Mouse (Mus musculus) heart, embryonic 12.5 days (tissue): ENCODE results near the gene Crip3. TPM values are rescaled to one million over a fixed set of nuclear protein-coding genes. Genes with fewer than 3 reads are reported as not detected.

Experiments
- ATAC-seq: fragments of 200-750 bp; cut with Nextera tagmentation; 2 replicates; pipeline ENCODE4 v1.8.0; 2017; ENCODE audit warnings: moderate TSS enrichment, moderate library complexity; ENCODE audit not compliant: insufficient number of reproducible peaks, low FRiP score
- H3K27ac ChIP-seq: fragments of 300-500 bp; sonication (generic); 2 replicates; pipeline ENCODE4 v1.5.1; 2016; ENCODE audit warnings: mild to moderate bottlenecking, moderate library complexity; ENCODE audit not compliant: poor library complexity, severe bottlenecking
- H3K27me3 ChIP-seq: fragments of 300-500 bp; sonication (generic); replicated peaks from 2 replicates; pipeline ENCODE4 v1.6.1; 2016; ENCODE audit warnings: mild to moderate bottlenecking, moderate library complexity
- H3K36me3 ChIP-seq: fragments of 300-500 bp; sonication (generic); 2 replicates; pipeline ENCODE4 v1.6.1; 2016; ENCODE audit warnings: mild to moderate bottlenecking, moderate library complexity
- H3K4me1 ChIP-seq: fragments of 300-500 bp; sonication (generic); replicated peaks from 2 replicates; pipeline ENCODE4 v1.6.1; 2016; ENCODE audit warnings: mild to moderate bottlenecking
- H3K4me2 ChIP-seq: fragments of 300-500 bp; sonication (generic); 2 replicates; pipeline ENCODE4 v1.6.1; 2016; ENCODE audit warnings: mild to moderate bottlenecking, moderate library complexity
- H3K4me3 ChIP-seq: fragments of 300-500 bp; sonication (generic); 2 replicates; pipeline ENCODE4 v1.5.1; 2016; ENCODE audit warnings: mild to moderate bottlenecking
- H3K9ac ChIP-seq: fragments of 300-500 bp; sonication (generic); 2 replicates; pipeline ENCODE4 v1.6.1; 2016; ENCODE audit warnings: mild to moderate bottlenecking, moderate library complexity
- H3K9me3 ChIP-seq: fragments of 300-500 bp; sonication (generic); replicated peaks from 2 replicates; pipeline ENCODE4 v1.6.1; 2016; ENCODE audit warnings: mild to moderate bottlenecking, moderate library complexity
- WGBS: fragments of 180-500 bp; shearing (Covaris S2); methylation state at CpG from one replicate; pipeline ENCODE4 v1.1.7; 2016; 5-methylcytosine and 5-hydroxymethylcytosine counted together
- polyA plus RNA-seq: library from polyadenylated mRNA; unstranded; fragments of >200 nt; fragmentation: Nextera tagmentation; extraction: Ambion mirVana; gene quantifications from 2 replicates; pipeline ENCODE4 v1.2.1, GENCODE M21; 2016

Crip3 gene
- polyA plus RNA-seq, 1 experiment from 2014 or later = 1.0 TPM

GRCm38 (mm10) chr17:46457791-46458190, 29.1 kb downstream of the Crip3 start:
- no peaks in the 10 kb centered on the region for H3K9me3 ChIP-seq

GRCm38 (mm10) chr17:46458439-46458838, 29.7 kb downstream of the Crip3 start:
- Histone ChIP-seq H3K4me3 (no peak overlapping the region), H3K9me3 (no peaks in the 10 kb centered on the region), H3K9ac (no peak overlapping the region), H3K27me3 (peaks cover 78% of the 10 kb centered on the region), H3K36me3 (no peaks in the 10 kb centered on the region), H3K4me1 (peaks cover 69% of the 10 kb centered on the region), H3K4me2 (peak overlapping the region; percentile 4; the same call in 1 of the 2 replicates), H3K27ac (peak overlapping the region; percentile 79)
- WGBS = 25% methylated on average over 3 of the region's 3 CpGs
- no peak; the same call in 1 of the 2 replicates for ATAC-seq

More at GRCm38 (mm10) chr17:46457791-46458190, 29.1 kb downstream of the Crip3 start:
- H3K27me3 ChIP-seq = peaks cover 84% of the 10 kb centered on the region
- H3K36me3 ChIP-seq = no peaks in the 10 kb centered on the region
- H3K4me3 ChIP-seq = no peak overlapping the region
- 9% methylated on average over 10 of the region's 10 CpGs for WGBS
- H3K9ac ChIP-seq = no peak overlapping the region
- H3K27ac ChIP-seq = peak overlapping the region; percentile 79
- peak overlapping the region; percentile 4; the same call in 1 of the 2 replicates for H3K4me2 ChIP-seq
- peaks cover 73% of the 10 kb centered on the region for H3K4me1 ChIP-seq
- no peak for ATAC-seq

- Histone ChIP-seq H3K4me1 (peaks cover 47% of the 10 kb centered on the region), H3K9ac (peak overlapping the region; percentile 71), H3K27ac (no peak overlapping the region), H3K27me3 (peaks cover 73% of the 10 kb centered on the region), H3K4me2 (peak overlapping the region; percentile 86), H3K4me3 (peak overlapping the region; percentile 51), H3K36me3 (no peaks in the 10 kb centered on the region), H3K9me3 (no peaks in the 10 kb centered on the region)
- ATAC-seq = no peak
- WGBS = under 1% methylated on average over 32 of the region's 32 CpGs
These were observed 31.9 kb downstream of the Crip3 start for GRCm38 (mm10) chr17:46460673-46461072.

GRCm38 (mm10) chr17:46461347-46461746, 32.6 kb downstream of the Crip3 start:
- 8% methylated on average over 8 of the region's 8 CpGs for WGBS
- ATAC-seq = no peak
- peak overlapping the region; percentile 86 for H3K4me2 ChIP-seq
- peaks cover 44% of the 10 kb centered on the region for H3K4me1 ChIP-seq
- H3K9ac ChIP-seq = peak overlapping the region; percentile 71
- H3K9me3 ChIP-seq = no peaks in the 10 kb centered on the region
- H3K27me3 ChIP-seq = peaks cover 73% of the 10 kb centered on the region
- H3K27ac ChIP-seq = no peak overlapping the region
- peak overlapping the region; percentile 51 for H3K4me3 ChIP-seq
- no peaks in the 10 kb centered on the region for H3K36me3 ChIP-seq

GRCm38 (mm10) chr17:46462226-46462625, 33.5 kb downstream of the Crip3 start:
- Histone ChIP-seq H3K27me3 (peaks cover 75% of the 10 kb centered on the region), H3K9me3 (no peaks in the 10 kb centered on the region), H3K36me3 (no peaks in the 10 kb centered on the region), H3K4me2 (no peak overlapping the region), H3K4me3 (no peak overlapping the region), H3K27ac (no peak overlapping the region), H3K4me1 (peaks cover 44% of the 10 kb centered on the region), H3K9ac (no peak overlapping the region)
- 39% methylated on average over 5 of the region's 5 CpGs for WGBS
- ATAC-seq = no peak

- no peak overlapping the region for H3K27ac ChIP-seq
- H3K9ac ChIP-seq = no peak overlapping the region
- H3K9me3 ChIP-seq = no peaks in the 10 kb centered on the region
- H3K4me1 ChIP-seq = no peaks in the 10 kb centered on the region
- H3K36me3 ChIP-seq = no peaks in the 10 kb centered on the region
- no peak overlapping the region for H3K4me3 ChIP-seq
- H3K27me3 ChIP-seq = peaks cover 32% of the 10 kb centered on the region; the same call in 1 of the 2 replicates
- ATAC-seq = no peak
- H3K4me2 ChIP-seq = no peak overlapping the region
- 74% methylated on average over 9 of the region's 9 CpGs for WGBS
These were observed 39.1 kb downstream of the Crip3 start for GRCm38 (mm10) chr17:46467830-46468229.

- no peak overlapping the region for H3K27ac ChIP-seq
- no peak overlapping the region for H3K9ac ChIP-seq
- H3K27me3 ChIP-seq = peaks cover 45% of the 10 kb centered on the region
- no peaks in the 10 kb centered on the region; the same call in 1 of the 2 replicates for H3K4me1 ChIP-seq
- H3K36me3 ChIP-seq = no peaks in the 10 kb centered on the region
- WGBS = 66% methylated on average over 8 of the region's 8 CpGs
- no peak for ATAC-seq
- H3K4me3 ChIP-seq = no peak overlapping the region
- no peaks in the 10 kb centered on the region for H3K9me3 ChIP-seq
- no peak overlapping the region for H3K4me2 ChIP-seq
These were observed 47.9 kb downstream of the Crip3 start for GRCm38 (mm10) chr17:46476601-46477000.

- Histone ChIP-seq H3K36me3 (no peaks in the 10 kb centered on the region), H3K4me3 (no peak overlapping the region), H3K9ac (no peak overlapping the region), H3K27me3 (peaks cover 51% of the 10 kb centered on the region), H3K4me1 (no peaks in the 10 kb centered on the region; the same call in 1 of the 2 replicates), H3K4me2 (no peak overlapping the region), H3K27ac (no peak overlapping the region), H3K9me3 (no peaks in the 10 kb centered on the region)
- no peak for ATAC-seq
- WGBS = 84% methylated on average over 15 of the region's 15 CpGs
These were observed 48.6 kb downstream of the Crip3 start for GRCm38 (mm10) chr17:46477286-46477685.

Other genes with a start within 250 kb of the Crip3 start
- gene Polh, start 226.3 kb upstream of the Crip3 start, polyA plus RNA-seq = 12.5 and 12.7 TPM in 2 replicates
- 29.9 and 32.4 TPM in 2 replicates for gene Xpo5, start 226.1 kb upstream of the Crip3 start, polyA plus RNA-seq
- 44.5 and 48.6 TPM in 2 replicates for gene Polr1c, start 180.9 kb upstream of the Crip3 start, polyA plus RNA-seq
- gene Yipf3, start 180.8 kb upstream of the Crip3 start, polyA plus RNA-seq = 66.6 and 72.0 TPM in 2 replicates
- gene Lrrc73, start 175.4 kb upstream of the Crip3 start, polyA plus RNA-seq = 0.89 and 0.91 TPM in 2 replicates
- gene Tjap1, start 145.9 kb upstream of the Crip3 start, polyA plus RNA-seq = 43.7 and 44.1 TPM in 2 replicates
- gene Dlk2, start 131.5 kb upstream of the Crip3 start, polyA plus RNA-seq = 0.28 and 0.33 TPM in 2 replicates
- 7.2 and 7.3 TPM in 2 replicates for gene Abcc10, start 100.6 kb upstream of the Crip3 start, polyA plus RNA-seq
- 10.2 and 11.6 TPM in 2 replicates for gene Zfp318, start 45.2 kb upstream of the Crip3 start, polyA plus RNA-seq
- gene Slc22a7, start 9.5 kb downstream of the Crip3 start, polyA plus RNA-seq = not detected in 2 replicates
- gene Ttbk1, start 58.7 kb downstream of the Crip3 start, polyA plus RNA-seq = 0.08 and 0.13 TPM in 2 replicates
- 24.2 and 25.9 TPM in 2 replicates for gene Dnph1, start 67.8 kb downstream of the Crip3 start, polyA plus RNA-seq
- gene Cul9, start 117.5 kb downstream of the Crip3 start, polyA plus RNA-seq = 7.2 and 7.4 TPM in 2 replicates
- gene Srf, start 127.2 kb downstream of the Crip3 start, polyA plus RNA-seq = 15.0 and 17.5 TPM in 2 replicates
- 68.5 and 71.4 TPM in 2 replicates for gene Ptk7, start 200.6 kb downstream of the Crip3 start, polyA plus RNA-seq
- 19.9 and 21.1 TPM in 2 replicates for gene Klc4, start 217.1 kb downstream of the Crip3 start, polyA plus RNA-seq
- 90.9 and 99.0 TPM in 2 replicates for gene Mrpl2, start 217.3 kb downstream of the Crip3 start, polyA plus RNA-seq
- gene Cul7, start 221.4 kb downstream of the Crip3 start, polyA plus RNA-seq = 48.1 and 53.1 TPM in 2 replicates
- gene Rrp36, start 245.4 kb downstream of the Crip3 start, polyA plus RNA-seq = 36.5 and 38.9 TPM in 2 replicates
- 116 and 123 TPM in 2 replicates for gene Mea1, start 249.9 kb downstream of the Crip3 start, polyA plus RNA-seq